Mouse (Mus musculus): ENCODE measurements around the gene Phospho2.
A peak's percentile ranks its signal among the peaks of the same experiment; 100 is the strongest.
"Not testable (repeated sequence)": the region's sequence is repeated elsewhere in the genome, so short reads cannot be mapped to it uniquely, and the experiment has no call there.

Gene Phospho2

GRCm38 (mm10) chr2:69789429-69790069 lies at the start of gene Phospho2, which contains the start of gene Ccdc173:
TSS of gene Phospho2 (plus strand) at chr2:69789623.
TSS of gene Ccdc173 (minus strand) at chr2:69789575.
- peak; percentile 99 to 100 for DNase-seq

GRCm38 (mm10) chr2:69745091-69745490 lies 44.3 kb upstream of the Phospho2 start:
- peak in 1 of 2 experiments; percentile 24 for DNase-seq

GRCm38 (mm10) chr2:69760980-69761379 lies 28.4 kb upstream of the Phospho2 start:
- DNase-seq, result no peak

GRCm38 (mm10) chr2:69763340-69763739 lies 26.1 kb upstream of the Phospho2 start:
- DNase-seq, result peak; percentile 19 to 37

- DNase-seq, result no peak
Measured at GRCm38 (mm10) chr2:69764716-69765115, 24.7 kb upstream of the Phospho2 start.

- DNase-seq, result no peak
Measured at GRCm38 (mm10) chr2:69773331-69773730, 16.1 kb upstream of the Phospho2 start.

GRCm38 (mm10) chr2:69777985-69778835 lies 11.2 kb upstream of the Phospho2 start:
- DNase-seq, result no peak

GRCm38 (mm10) chr2:69778836-69779177 lies 10.6 kb upstream of the Phospho2 start:
- peak; percentile 52 to 77 for DNase-seq

- no peak for DNase-seq
Measured at GRCm38 (mm10) chr2:69788974-69789373, 449 bp upstream of the Phospho2 start.

- DNase-seq, result peak; percentile 92 to 95
Measured at GRCm38 (mm10) chr2:69790285-69790684, 862 bp downstream of the Phospho2 start.

GRCm38 (mm10) chr2:69790722-69791121 lies 1.3 kb downstream of the Phospho2 start:
- DNase-seq, result no peak

- peak; percentile 69 to 90 for DNase-seq
Measured at GRCm38 (mm10) chr2:69802911-69803312, 13.5 kb downstream of the Phospho2 start.

GRCm38 (mm10) chr2:69803756-69804155 lies 14.3 kb downstream of the Phospho2 start:
- DNase-seq, result no peak

GRCm38 (mm10) chr2:69804663-69805062 lies 15.2 kb downstream of the Phospho2 start:
- not testable (repeated sequence) for DNase-seq

GRCm38 (mm10) chr2:69810169-69810568 lies 20.7 kb downstream of the Phospho2 start:
- no peak for DNase-seq

GRCm38 (mm10) chr2:69811349-69811748 lies 21.9 kb downstream of the Phospho2 start:
- DNase-seq, result not testable (repeated sequence)

GRCm38 (mm10) chr2:69816575-69816974 lies 27.2 kb downstream of the Phospho2 start:
- DNase-seq, result no peak

- DNase-seq, result no peak
Measured at GRCm38 (mm10) chr2:69818350-69819085, 29.1 kb downstream of the Phospho2 start.

GRCm38 (mm10) chr2:69820201-69820600 lies 30.8 kb downstream of the Phospho2 start:
- no peak for DNase-seq

- no peak for DNase-seq
Measured at GRCm38 (mm10) chr2:69821711-69822110, 32.3 kb downstream of the Phospho2 start, which contains the start of gene Klhl23. TSS of gene Klhl23 (plus strand) at chr2:69821944.

- DNase-seq, result peak; percentile 6 to 57
Measured at GRCm38 (mm10) chr2:69822361-69823128, 33.1 kb downstream of the Phospho2 start.

GRCm38 (mm10) chr2:69823129-69823677 lies 33.8 kb downstream of the Phospho2 start:
- peak; percentile 4 to 57 for DNase-seq
